Mouse (Mus musculus): ENCODE data around the gene Naxd.

DNA sequence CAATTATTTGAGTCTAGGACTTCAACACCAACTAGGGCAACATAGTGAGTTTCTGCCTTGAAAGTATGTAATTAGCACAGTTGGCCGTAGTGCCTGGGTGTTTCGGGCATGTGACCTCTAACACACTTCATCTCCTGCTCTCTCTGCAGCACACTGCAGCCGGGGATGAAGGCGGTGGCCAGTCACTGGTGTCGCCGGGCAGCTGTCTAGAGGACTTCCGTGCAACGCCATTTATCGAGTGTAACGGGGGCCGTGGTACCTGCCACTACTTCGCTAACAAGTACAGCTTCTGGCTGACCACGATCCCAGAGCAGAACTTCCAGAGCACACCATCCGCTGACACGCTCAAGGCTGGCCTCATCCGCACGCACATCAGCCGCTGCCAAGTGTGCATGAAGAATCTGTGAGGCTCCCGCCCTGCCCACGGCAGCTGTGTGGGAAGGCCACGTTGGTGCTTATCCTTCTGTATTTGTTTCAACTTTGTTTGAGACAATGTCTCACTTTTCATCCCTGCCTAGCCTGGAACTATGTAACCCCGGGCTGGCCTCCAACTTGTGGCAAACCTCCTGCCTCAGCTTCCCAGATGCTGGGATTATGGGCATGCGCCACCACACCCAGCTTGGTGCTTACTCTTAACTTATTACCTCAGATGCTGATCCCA, 49.3 kb upstream of the Naxd start:
- TF ChIP-seq NANOG (IDR thresholded peaks at IDR 0.05; ENCODE audit: borderline replicate concordance, low read length) = no peak
- no peak for TF ChIP-seq CTCF (conservative IDR thresholded peaks at IDR 0.05; ENCODE audit: low read length)
- no peak for TF ChIP-seq POU5F1 (IDR thresholded peaks at IDR 0.05; ENCODE audit: borderline replicate concordance, low read length)
